Mouse (Mus musculus) G1E (cell line): ENCODE results near the gene Rccd1.

Experiments
- CTCF ChIP-seq: IDR thresholded peaks from 2 replicates; pipeline ENCODE4 v1.5.1; 2012; ENCODE audit warnings: low read depth, low read length, inconsistent platforms, mixed read lengths
- POLR2AphosphoS5 ChIP-seq: IDR thresholded peaks from 2 replicates; pipeline ENCODE4 v1.6.1; 2012; ENCODE audit warnings: low read depth, low read length, inconsistent platforms; ENCODE audit not compliant: insufficient replicate concordance
- TAL1 ChIP-seq: conservative IDR thresholded peaks from 2 replicates; pipeline ENCODE4 v1.6.1; 2012; ENCODE audit warnings: low read depth, low read length, inconsistent platforms, mixed read lengths

DNA sequence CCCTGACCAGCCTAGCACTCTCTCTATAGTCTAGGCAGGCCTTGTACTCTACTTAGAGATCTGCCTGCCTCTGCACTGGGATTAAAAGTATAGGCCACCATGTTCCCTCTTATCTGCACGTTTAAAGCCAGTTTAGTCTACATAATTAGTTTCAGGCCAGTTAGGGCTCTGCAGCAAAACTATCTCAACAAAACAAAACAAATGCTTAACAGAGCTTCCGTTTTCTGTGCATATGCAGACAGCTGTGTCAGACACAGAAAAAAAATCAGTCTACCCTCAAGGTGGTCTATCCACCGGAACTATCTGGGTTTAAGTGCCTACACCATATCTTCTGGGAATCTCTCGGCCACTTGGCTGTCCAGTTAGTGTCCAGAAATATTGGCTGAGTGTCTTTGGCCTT, 49.1 kb upstream of the Rccd1 start:
- TF ChIP-seq CTCF (no peak), TAL1 (no peak), POLR2AphosphoS5 (no peak)
